Mouse (Mus musculus) hindlimb bud, embryonic 11.5 days (tissue): Measurements from ENCODE around the gene Slc25a5.

ENCODE experiments used
- DNase-seq: peaks from one replicate; pipeline ENCODE4 v3.0.0-alpha.2; 2012; ENCODE audit warnings: low read depth, low spot score; ENCODE audit errors: extremely low spot score

Gene Slc25a5

DNA sequence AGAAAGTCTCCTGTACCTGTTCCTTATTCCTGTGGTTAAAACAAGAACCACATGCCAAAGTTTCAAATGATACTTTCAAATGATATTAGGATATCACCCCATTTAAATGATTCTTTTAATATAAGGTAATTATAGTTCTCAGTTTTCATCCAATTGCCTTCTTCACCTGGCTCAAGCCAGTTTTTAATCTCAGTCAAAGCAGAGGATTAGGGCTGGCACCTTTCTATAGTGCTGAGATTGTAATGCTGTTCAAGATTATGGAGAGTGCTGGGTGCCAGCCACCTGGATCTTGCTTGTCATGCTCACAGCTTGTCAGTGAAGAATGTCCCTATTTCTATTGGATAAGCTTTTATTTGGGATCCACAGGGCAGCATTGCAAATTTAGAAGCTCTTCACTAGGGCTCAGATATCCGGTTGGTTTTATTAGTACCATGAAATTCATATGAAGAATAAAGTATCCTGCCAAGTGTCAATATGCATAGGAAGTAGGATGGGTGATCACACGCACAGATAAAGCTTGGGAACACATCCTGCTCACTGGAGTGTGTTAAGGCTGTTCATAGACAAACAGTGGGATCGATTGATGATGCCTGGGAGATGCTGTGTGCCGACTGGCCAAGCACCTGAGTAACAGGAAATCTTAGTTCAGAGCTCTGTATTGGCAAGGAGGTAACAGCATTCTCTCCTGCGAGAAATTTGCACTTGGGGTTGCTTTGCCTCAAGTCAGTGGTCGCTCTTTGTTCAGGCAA, 3.9 kb downstream of the Slc25a5 start:
- no peak for DNase-seq

DNA sequence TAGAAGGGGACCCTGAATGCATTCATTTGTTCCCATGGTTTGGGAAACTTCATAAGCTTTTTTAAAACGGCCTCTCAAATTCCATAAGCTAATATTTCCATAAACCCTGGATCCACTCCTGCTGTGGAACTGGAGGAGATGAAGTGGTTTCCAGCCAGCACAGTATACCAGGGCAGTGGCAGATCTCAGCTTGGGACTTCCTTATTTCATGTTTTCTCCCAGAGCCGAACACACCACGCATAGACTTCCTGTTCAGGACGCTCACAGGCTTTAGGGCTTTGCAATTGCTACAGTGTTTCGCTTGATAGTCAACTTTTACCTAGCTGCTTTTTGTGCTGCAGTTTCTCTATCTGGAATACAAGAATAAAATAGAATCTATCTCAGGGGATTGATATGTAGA, 7.7 kb downstream of the Slc25a5 start:
- no peak for DNase-seq

DNA sequence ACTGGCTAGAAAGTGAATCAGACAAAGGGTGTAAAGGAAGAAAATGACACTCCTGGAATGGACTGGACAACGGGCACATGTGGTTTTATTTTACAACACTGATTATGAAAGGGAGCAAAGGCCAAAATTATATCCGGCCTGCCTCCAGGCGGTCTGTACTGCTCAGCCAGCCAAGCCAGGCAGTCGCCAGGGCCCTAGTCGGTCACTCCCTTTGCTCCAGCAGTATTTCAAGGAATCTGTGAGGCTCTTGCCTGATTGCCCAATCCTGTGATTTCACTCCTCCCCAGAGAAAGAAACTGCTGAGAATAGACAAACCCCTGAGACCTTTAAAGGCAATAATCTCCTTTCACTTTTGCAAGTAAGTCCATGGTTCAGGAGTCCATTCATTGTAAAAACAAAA, 8.7 kb downstream of the Slc25a5 start:
- DNase-seq: no peak

DNA sequence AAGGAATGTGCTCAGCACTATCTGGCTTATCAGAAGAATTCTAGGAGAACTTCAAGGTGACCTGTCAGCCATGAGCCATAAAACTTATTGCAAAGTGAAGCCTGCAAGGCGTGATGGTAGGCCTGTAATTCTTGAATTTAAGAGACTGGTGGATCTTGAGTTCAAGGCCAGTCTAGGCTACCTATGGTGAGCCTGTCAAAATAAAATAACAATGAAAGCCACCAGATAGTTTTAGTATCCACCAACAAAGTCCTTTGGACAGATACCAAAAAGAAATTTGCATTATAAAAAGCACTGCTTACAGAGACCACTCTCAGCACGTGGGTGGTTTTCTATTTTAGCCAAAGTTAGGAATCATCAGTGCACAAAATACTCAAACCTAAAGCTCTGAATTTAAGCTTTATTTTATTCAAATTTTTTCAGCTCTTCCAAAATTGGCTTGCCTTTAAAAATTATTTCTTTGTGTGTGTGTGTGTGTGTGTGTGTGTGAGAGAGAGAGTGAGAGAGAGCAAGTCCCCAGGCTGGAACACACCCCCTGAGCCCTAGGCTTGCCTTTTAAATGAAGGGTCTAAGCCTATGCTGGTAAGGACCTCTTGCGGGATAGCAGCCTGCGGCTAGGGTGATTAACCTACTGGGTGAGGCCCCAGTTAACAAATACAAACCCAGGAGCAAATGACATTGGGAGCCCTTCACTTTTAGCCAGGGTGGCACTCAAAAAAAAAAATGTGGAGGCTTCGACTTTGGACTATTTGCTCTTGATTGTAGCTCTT, 10.2 kb downstream of the Slc25a5 start:
- no peak for DNase-seq

GRCm38 (mm10) chrX:36807360-36808317, 12.2 kb downstream of the Slc25a5 start:
- no peak for DNase-seq

DNA sequence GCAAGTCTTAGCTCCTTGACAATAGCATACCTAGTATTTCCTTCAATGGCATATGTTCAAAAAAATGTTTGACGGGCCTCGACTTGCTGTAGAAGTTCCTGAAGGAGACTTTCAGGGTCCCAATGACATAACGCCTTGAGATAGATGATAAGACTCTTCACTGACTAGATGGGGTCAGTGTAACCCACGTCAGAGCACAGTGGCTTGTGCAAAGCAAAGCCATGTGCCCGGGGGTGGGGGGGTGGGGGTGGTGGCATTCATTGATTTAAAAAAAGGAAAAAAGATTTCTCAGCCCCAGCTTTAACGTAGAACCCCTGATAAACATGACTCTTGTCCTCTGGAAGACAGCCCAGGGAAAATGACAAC, 12.8 kb downstream of the Slc25a5 start:
- DNase-seq: no peak

DNA sequence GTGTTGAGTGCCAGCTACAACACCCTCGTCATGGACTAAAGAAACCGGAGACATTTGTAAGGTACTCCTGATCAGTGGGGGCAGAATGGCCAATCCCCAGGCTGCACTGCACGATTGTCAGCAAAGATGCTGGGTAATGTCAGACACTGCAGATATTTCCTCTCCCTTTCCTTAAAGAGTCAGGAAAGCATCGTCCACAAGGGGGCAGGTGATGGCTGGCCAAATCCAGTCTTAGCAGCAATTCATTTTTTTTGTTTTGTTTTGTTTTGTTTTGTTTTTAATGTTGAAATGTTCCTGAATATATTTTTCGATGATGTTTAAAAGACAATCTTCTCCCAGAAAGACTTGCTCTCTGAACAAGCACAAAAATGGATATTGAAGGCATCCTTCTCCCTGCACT, 15.9 kb downstream of the Slc25a5 start:
- DNase-seq: no peak

DNA sequence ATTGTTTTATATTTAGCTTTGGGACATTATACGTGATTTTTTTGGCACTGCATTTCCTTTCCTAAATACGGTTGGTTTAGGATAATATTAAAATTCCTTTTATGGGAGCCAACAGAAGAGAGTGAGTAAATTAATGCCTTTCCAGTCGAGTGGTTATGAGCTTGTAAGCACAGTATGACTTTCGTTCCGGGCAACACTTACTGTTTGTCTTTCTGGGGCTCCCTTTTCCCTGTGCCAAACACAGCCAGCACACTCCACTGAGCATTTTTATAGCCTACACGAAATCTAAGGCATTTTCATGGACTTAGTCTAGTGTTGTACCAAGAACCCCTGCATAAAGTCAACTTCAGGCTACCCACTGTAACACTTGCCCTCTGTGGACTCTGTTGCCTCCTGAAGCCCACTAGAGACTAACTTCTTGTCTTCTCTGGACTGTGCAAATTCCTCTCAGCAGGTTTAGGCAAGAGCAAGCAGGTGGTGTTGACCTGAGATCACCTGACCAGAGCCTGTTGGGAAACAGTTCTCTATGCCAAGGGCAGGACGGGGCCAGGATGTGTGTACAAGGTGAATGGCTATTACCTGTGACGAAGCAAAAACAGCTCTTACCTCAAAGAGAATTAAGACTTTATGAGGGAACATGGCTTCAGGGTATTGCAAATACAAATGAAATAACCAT, 18.8 kb downstream of the Slc25a5 start:
- no peak for DNase-seq

DNA sequence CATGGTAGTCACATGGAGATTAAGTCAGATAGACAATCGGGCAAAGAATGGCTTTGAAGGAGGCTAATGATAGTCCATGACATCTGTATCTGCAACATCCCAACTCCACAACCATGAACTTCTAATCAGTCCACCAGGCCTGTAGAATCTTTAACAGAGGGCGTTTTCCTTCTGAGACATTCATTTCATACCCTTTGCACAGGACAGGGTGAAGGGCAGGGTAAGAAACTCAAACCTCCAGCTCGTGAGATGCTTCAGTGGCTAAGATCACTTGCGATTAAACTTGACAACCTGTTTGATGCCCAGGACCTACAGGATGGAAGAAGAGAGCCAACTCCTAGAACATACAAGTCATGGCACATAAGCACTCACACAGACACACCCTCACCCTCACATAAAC, 19.6 kb downstream of the Slc25a5 start:
- DNase-seq: no peak

GRCm38 (mm10) chrX:36815439-36815838, 20.0 kb downstream of the Slc25a5 start:
- no peak for DNase-seq

DNA sequence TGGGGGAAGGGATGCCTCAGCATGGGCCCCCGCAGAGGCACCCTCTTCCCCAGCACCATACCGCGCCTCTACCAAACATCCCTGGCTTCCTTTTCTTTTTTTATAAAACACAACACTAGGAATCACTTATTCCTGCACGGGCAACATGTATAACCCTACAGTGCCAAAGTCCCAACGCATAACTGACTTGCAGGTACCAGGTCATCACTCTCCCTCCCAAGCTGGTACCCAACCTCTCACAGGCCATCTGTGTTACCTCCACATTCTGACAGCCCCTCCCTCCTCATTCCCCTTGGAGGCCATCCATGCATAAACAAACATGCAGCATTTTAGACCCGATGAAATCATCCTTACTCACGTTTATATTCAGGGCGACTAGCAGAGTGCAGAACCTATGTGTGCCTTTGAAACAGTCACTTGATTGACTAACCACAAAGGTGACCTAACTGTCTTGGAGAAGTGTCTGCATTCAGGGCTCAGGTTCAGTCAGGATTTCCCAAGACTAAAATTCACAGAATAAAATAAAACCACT, 21.0 kb downstream of the Slc25a5 start:
- no peak for DNase-seq

DNA sequence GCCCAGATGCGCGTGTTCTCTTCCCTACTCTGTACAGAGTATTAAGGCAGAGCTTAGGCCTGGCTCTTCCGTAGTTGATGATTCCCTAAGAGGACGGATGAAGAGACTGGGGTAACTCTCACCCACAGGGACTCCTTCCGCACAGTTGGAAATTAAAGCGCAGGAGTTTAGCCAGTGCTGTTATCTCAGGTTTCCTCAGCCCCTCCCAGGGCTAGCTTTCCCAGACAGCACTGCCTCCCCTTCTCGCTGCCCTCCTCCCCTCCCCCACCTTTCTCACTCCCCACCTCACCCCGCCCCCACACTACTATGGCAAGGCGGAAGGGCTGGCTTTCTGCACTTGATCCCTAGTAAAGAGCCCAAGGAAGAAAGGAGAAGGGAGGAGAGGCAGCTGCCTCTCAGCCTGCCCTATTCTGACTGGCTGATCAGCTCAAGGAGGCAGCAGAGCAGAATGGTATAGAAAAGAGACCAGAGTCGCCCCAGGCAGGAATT, 21.5 kb downstream of the Slc25a5 start:
- no peak for DNase-seq

- no peak for DNase-seq
Observed at GRCm38 (mm10) chrX:36819575-36819974, 24.1 kb downstream of the Slc25a5 start.

DNA sequence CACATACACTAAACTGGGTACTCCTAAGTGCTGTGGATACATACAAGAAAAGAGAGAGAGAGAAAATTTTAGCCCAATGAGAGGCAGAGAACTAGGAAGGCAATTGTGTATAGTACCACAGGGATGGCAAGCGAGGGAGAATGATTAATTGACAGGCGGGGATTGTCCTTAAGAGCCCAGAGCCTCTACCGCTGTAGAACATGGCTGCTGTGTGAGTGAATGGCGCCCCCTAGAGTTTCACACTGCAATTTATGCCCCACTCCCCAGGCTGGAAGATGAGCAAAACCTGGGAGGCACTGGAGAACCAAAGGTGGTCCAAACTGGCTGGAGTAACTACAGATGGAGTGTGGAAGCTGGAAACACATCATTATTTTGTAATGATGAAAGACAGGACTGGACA, 24.8 kb downstream of the Slc25a5 start:
- no peak for DNase-seq

GRCm38 (mm10) chrX:36823932-36824711, 28.7 kb downstream of the Slc25a5 start:
- no peak for DNase-seq

- no peak for DNase-seq
Observed at GRCm38 (mm10) chrX:36825032-36825431, 29.6 kb downstream of the Slc25a5 start.

DNA sequence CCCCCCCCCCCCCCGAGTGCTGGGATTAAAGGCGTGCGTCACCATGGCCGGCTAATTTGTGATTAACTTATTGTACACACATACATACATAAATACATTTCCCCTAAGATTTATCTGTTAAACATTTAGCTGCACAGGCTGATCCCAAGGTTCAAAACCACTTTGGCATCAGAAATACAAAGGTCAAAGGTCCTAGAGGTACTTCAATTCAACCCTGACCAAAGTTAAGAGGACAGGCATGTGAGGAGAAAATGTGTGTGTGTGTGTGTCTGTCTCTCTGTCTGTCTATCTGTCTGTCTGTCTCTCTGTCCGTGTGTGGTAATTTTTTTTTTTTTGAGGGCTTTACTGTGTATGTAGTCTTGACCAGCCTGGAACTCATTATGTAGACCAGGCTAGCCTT, 31.4 kb downstream of the Slc25a5 start:
- no peak for DNase-seq

- no peak for DNase-seq
Observed at GRCm38 (mm10) chrX:36830271-36830670, 34.8 kb downstream of the Slc25a5 start.

DNA sequence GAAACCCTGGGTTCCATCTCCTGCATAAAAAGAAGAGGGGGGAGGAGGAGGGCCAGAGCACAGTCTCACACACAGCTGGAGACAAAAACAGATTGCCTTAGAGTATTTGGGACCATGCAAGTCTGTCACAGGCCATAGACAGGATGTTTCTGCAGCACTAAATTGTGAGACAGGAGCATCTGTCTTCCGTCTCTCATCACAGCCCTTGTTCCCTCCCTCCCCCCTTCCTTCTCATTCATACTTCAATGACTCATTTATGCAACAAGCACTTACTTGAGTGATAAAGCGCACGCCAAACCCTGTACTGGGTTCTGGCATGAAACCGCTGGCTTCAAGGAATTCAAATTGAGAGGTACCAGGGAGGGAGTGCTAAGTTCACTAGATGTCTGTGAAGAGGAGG, 36.2 kb downstream of the Slc25a5 start:
- DNase-seq: no peak
